Mouse (Mus musculus): ENCODE measurements at regions not wholly inside any gene's neighbourhood (a gene's known extent, or its start where the extent isn't known, plus 50 kb on each side); places are given as distances from the start of the nearest gene placed in this dataset.

DNA sequence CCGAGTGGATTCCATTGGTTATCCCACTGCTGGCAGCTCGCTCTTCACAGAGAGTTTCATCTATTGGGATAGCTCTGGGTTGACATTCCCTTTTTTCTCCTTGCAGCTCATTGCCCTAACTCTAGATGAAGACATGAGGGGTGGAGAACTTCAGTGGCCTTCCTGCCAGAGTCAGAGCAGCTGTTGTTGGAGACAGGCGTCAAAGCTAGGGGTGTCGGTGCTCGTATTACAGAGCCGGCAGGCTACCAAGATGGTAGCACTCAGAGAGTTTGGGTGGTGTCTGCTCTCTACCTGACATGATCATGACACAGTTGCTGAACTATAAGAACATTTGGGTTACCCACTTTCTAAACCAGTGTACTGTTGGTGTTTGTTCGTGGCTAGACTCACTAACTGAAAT, 162.5 kb upstream of the Trib2 start:
- no peak overlapping the region for H3K4me3 ChIP-seq (ENCODE audit: insufficient read depth in 1 of 2, low read depth in 1 of 2, low read length in 2 of 2, poor library complexity in 1 of 2, severe bottlenecking in 1 of 2)
- no peak overlapping the region for H3K9ac ChIP-seq (ENCODE audit: insufficient read depth, low read depth, low read length, poor library complexity, severe bottlenecking)
- no peak for DNase-seq (ENCODE audit: low read depth, low spot score)
- no peaks in the 10 kb centered on the region for H3K4me1 ChIP-seq (ENCODE audit: control insufficient read depth in 2 of 2, insufficient read depth in 2 of 2, low read length in 2 of 2, poor library complexity in 1 of 2)
- TF ChIP-seq MAFK (IDR thresholded peaks at IDR 0.05; ENCODE audit: insufficient read depth, low read depth, low read length): no peak
- no peak for TF ChIP-seq ZNF384 (IDR thresholded peaks at IDR 0.05; ENCODE audit: low read depth, low read length)
- TF ChIP-seq HCFC1 (IDR thresholded peaks at IDR 0.05; ENCODE audit: borderline replicate concordance, insufficient read depth, low read length): no peak
- TF ChIP-seq CHD2 (IDR thresholded peaks at IDR 0.05; ENCODE audit: low read depth, low read length): no peak
- no peak for TF ChIP-seq ZC3H11A (IDR thresholded peaks at IDR 0.05; ENCODE audit: borderline replicate concordance, low read depth, low read length)
- in situ Hi-C loops (cut with MboI; ENCODE audit: low sequenced_read_pairs in 2 of 2, unreplicated experiment in 2 of 2): no loop called here
- no peaks in the 10 kb centered on the region for H3K36me3 ChIP-seq (ENCODE audit: control insufficient read depth, insufficient read depth, low read length, poor library complexity, severe bottlenecking)
- H3K9me3 ChIP-seq (ENCODE audit: control insufficient read depth, insufficient read depth, low read depth, low read length): no peaks in the 10 kb centered on the region
- H3K27ac ChIP-seq (ENCODE audit: insufficient read depth, low read depth, low read length, poor library complexity, severe bottlenecking): no peak overlapping the region

DNA sequence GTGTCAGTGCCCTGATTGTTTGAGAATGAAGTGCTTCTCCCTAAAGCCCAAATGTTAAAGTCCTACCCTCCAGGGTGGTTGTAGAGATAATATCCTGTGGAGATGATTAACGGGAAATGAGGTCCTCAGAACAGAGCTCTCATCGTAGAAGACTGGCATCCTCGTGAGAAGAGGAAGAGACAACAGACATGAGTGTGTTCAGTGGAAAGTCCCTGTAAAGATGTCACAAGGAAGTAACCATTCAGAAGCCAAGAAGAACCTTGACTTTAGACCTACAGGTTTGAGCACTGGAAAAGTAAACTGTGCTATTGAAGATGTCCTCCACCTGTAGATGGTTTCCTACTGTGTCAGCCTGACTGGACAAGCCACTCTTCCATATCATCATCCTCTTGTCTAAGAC, 155.1 kb upstream of the Trib2 start:
- no peak overlapping the region for H3K27ac ChIP-seq (ENCODE audit: insufficient read depth, low read depth, low read length, poor library complexity, severe bottlenecking)
- no peaks in the 10 kb centered on the region for H3K9me3 ChIP-seq (ENCODE audit: control insufficient read depth, insufficient read depth, low read depth, low read length)
- H3K9ac ChIP-seq (ENCODE audit: insufficient read depth, low read depth, low read length, poor library complexity, severe bottlenecking): no peak overlapping the region
- H3K36me3 ChIP-seq (ENCODE audit: control insufficient read depth, insufficient read depth, low read length, poor library complexity, severe bottlenecking): no peaks in the 10 kb centered on the region
- TF ChIP-seq HCFC1 (IDR thresholded peaks at IDR 0.05; ENCODE audit: borderline replicate concordance, insufficient read depth, low read length) (no peak), MAFK (IDR thresholded peaks at IDR 0.05; ENCODE audit: insufficient read depth, low read depth, low read length) (no peak), CHD2 (IDR thresholded peaks at IDR 0.05; ENCODE audit: low read depth, low read length) (no peak), ZNF384 (IDR thresholded peaks at IDR 0.05; ENCODE audit: low read depth, low read length) (no peak), ZC3H11A (IDR thresholded peaks at IDR 0.05; ENCODE audit: borderline replicate concordance, low read depth, low read length) (no peak)
- no peak for DNase-seq (ENCODE audit: low read depth, low spot score)
- 0 out of 4 replicates have a peak, but pooled peaks cover 0 to 2% of the 10 kb centered on the region in 2 experiments for H3K4me1 ChIP-seq (ENCODE audit: control insufficient read depth in 2 of 2, insufficient read depth in 2 of 2, low read length in 2 of 2, poor library complexity in 1 of 2)
- H3K4me3 ChIP-seq (ENCODE audit: insufficient read depth in 1 of 2, low read depth in 1 of 2, low read length in 2 of 2, poor library complexity in 1 of 2, severe bottlenecking in 1 of 2): no peak overlapping the region
- in situ Hi-C loops (cut with MboI; ENCODE audit: low sequenced_read_pairs in 2 of 2, unreplicated experiment in 2 of 2): no loop called here

DNA sequence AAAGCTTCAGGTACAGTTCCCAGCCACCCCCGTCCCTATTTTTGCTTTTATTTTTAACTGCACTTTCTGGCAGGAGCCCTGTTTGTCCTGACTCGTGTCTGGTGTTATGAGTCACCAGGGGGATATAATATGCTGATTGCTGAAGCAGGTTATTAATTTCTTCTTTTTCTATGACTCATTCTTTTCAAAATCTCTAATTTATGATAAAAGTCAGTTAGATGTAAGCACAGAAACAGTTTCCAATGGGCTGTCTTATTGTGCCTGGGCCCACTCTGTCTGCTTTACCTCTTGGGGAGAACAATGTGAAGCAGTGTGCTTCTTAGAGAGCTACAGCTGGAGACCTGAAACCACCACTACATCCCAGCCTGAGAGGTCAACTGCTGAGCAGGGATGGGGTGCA, 153.5 kb upstream of the Trib2 start:
- Histone ChIP-seq H3K9me3 (ENCODE audit: control insufficient read depth, insufficient read depth, low read depth, low read length) (no peaks in the 10 kb centered on the region), H3K27ac (ENCODE audit: insufficient read depth, low read depth, low read length, poor library complexity, severe bottlenecking) (no peak overlapping the region), H3K36me3 (ENCODE audit: control insufficient read depth, insufficient read depth, low read length, poor library complexity, severe bottlenecking) (no peaks in the 10 kb centered on the region), H3K4me3 (ENCODE audit: insufficient read depth in 1 of 2, low read depth in 1 of 2, low read length in 2 of 2, poor library complexity in 1 of 2, severe bottlenecking in 1 of 2) (no peak overlapping the region), H3K9ac (ENCODE audit: insufficient read depth, low read depth, low read length, poor library complexity, severe bottlenecking) (no peak overlapping the region), H3K4me1 (ENCODE audit: control insufficient read depth in 2 of 2, insufficient read depth in 2 of 2, low read length in 2 of 2, poor library complexity in 1 of 2) (0 out of 4 replicates have a peak, but pooled peaks cover 0 to 2% of the 10 kb centered on the region in 2 experiments)
- in situ Hi-C loops (cut with MboI; ENCODE audit: low sequenced_read_pairs in 2 of 2, unreplicated experiment in 2 of 2): no loop called here
- DNase-seq (ENCODE audit: low read depth, low spot score): no peak
- no peak for TF ChIP-seq ZC3H11A (IDR thresholded peaks at IDR 0.05; ENCODE audit: borderline replicate concordance, low read depth, low read length)
- TF ChIP-seq MAFK (IDR thresholded peaks at IDR 0.05; ENCODE audit: insufficient read depth, low read depth, low read length): no peak
- TF ChIP-seq ZNF384 (IDR thresholded peaks at IDR 0.05; ENCODE audit: low read depth, low read length): no peak
- no peak for TF ChIP-seq CHD2 (IDR thresholded peaks at IDR 0.05; ENCODE audit: low read depth, low read length)
- TF ChIP-seq HCFC1 (IDR thresholded peaks at IDR 0.05; ENCODE audit: borderline replicate concordance, insufficient read depth, low read length): no peak

DNA sequence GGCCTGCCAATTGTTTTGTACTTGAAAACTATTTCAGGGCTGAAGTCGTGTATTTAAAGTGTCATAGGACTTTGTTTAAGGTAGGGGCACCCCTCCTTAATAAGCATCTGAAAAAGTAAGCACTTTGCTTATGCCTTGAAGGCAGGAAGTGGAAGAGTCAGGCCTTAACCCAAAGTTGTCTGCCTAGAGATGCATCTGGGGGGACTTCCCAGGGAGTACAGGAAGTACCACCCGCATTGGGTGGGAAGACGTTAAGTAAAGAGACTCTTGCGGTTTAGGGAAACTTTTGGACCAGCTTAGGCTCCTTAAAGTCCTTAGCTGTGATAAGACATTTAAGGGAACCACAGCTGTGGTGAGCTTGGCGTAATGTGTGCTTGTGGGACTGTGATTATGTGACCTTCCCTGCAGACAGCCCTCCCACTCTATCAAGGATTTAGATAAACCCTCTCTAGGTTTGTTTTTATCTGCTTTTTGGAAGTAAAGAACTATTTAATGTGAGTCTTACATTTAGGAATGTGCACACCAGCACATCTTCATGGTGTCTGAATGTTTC, 150.9 kb upstream of the Trib2 start:
- no peak overlapping the region for H3K27ac ChIP-seq (ENCODE audit: insufficient read depth, low read depth, low read length, poor library complexity, severe bottlenecking)
- in situ Hi-C loops (cut with MboI; ENCODE audit: low sequenced_read_pairs in 2 of 2, unreplicated experiment in 2 of 2): no loop called here
- H3K36me3 ChIP-seq (ENCODE audit: control insufficient read depth, insufficient read depth, low read length, poor library complexity, severe bottlenecking): no peaks in the 10 kb centered on the region
- H3K4me1 ChIP-seq (ENCODE audit: control insufficient read depth in 2 of 2, insufficient read depth in 2 of 2, low read length in 2 of 2, poor library complexity in 1 of 2): 0 out of 4 replicates have a peak, but pooled peaks cover 0 to 2% of the 10 kb centered on the region in 2 experiments
- H3K9me3 ChIP-seq (ENCODE audit: control insufficient read depth, insufficient read depth, low read depth, low read length): no peaks in the 10 kb centered on the region
- H3K9ac ChIP-seq (ENCODE audit: insufficient read depth, low read depth, low read length, poor library complexity, severe bottlenecking): no peak overlapping the region
- no peak overlapping the region for H3K4me3 ChIP-seq (ENCODE audit: insufficient read depth in 1 of 2, low read depth in 1 of 2, low read length in 2 of 2, poor library complexity in 1 of 2, severe bottlenecking in 1 of 2)
- no peak for DNase-seq (ENCODE audit: low read depth, low spot score)
- TF ChIP-seq ZC3H11A (IDR thresholded peaks at IDR 0.05; ENCODE audit: borderline replicate concordance, low read depth, low read length): no peak
- no peak for TF ChIP-seq MAFK (IDR thresholded peaks at IDR 0.05; ENCODE audit: insufficient read depth, low read depth, low read length)

DNA sequence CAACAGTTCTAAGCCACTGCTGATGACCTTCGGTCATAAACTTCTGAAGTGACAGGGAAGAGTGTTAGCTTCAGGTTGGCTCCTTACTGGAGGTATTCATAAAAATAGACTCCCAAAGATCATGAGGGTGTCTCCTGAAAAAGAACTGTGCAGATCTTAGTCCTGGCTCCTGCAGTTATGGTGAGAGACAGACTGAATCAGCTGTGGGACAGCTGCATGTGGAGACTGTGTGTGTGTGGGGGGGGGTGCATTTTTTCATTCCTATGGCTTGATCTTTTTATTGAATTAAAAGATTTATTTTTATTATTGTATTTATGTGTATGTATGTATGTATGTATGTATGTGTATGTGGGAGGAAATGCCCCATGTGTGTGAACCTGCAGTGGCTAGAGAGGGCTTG, 149.9 kb upstream of the Trib2 start:
- in situ Hi-C loops (cut with MboI; ENCODE audit: low sequenced_read_pairs in 2 of 2, unreplicated experiment in 2 of 2): no loop called here
- no peak overlapping the region for H3K27ac ChIP-seq (ENCODE audit: insufficient read depth, low read depth, low read length, poor library complexity, severe bottlenecking)
- no peak for TF ChIP-seq CHD2 (IDR thresholded peaks at IDR 0.05; ENCODE audit: low read depth, low read length)
- TF ChIP-seq ZNF384 (IDR thresholded peaks at IDR 0.05; ENCODE audit: low read depth, low read length): no peak
- no peak for TF ChIP-seq HCFC1 (IDR thresholded peaks at IDR 0.05; ENCODE audit: borderline replicate concordance, insufficient read depth, low read length)
- no peak for TF ChIP-seq MAFK (IDR thresholded peaks at IDR 0.05; ENCODE audit: insufficient read depth, low read depth, low read length)
- TF ChIP-seq ZC3H11A (IDR thresholded peaks at IDR 0.05; ENCODE audit: borderline replicate concordance, low read depth, low read length): no peak
- 0 out of 4 replicates have a peak, but pooled peaks cover 0 to 2% of the 10 kb centered on the region in 2 experiments for H3K4me1 ChIP-seq (ENCODE audit: control insufficient read depth in 2 of 2, insufficient read depth in 2 of 2, low read length in 2 of 2, poor library complexity in 1 of 2)
- no peak overlapping the region for H3K4me3 ChIP-seq (ENCODE audit: insufficient read depth in 1 of 2, low read depth in 1 of 2, low read length in 2 of 2, poor library complexity in 1 of 2, severe bottlenecking in 1 of 2)
- H3K36me3 ChIP-seq (ENCODE audit: control insufficient read depth, insufficient read depth, low read length, poor library complexity, severe bottlenecking): no peaks in the 10 kb centered on the region
- no peak overlapping the region for H3K9ac ChIP-seq (ENCODE audit: insufficient read depth, low read depth, low read length, poor library complexity, severe bottlenecking)
- DNase-seq (ENCODE audit: low read depth, low spot score): no peak
- no peaks in the 10 kb centered on the region for H3K9me3 ChIP-seq (ENCODE audit: control insufficient read depth, insufficient read depth, low read depth, low read length)

Data from ES-E14 (cell line).